Mouse (Mus musculus) brain, embryonic 14.5 days (tissue): ENCODE results near the gene Adgrl3.

Experiments
- CTCF ChIP-seq: fragments of 200-500 bp; IDR thresholded peaks from 2 replicates; pipeline ENCODE4 v1.5.1; 2012; ENCODE audit warnings: inconsistent platforms, mild to moderate bottlenecking, moderate library complexity, borderline replicate concordance; ENCODE audit not compliant: insufficient read depth, insufficient read length; ENCODE audit errors: extremely low read depth
- POLR2A ChIP-seq: fragments of 200-500 bp; IDR thresholded peaks from 2 replicates; pipeline ENCODE4 v1.6.1; 2012; ENCODE audit warnings: mild to moderate bottlenecking, inconsistent platforms, borderline replicate concordance; ENCODE audit not compliant: poor library complexity, insufficient read depth, insufficient read length, severe bottlenecking; ENCODE audit errors: extremely low read depth

DNA sequence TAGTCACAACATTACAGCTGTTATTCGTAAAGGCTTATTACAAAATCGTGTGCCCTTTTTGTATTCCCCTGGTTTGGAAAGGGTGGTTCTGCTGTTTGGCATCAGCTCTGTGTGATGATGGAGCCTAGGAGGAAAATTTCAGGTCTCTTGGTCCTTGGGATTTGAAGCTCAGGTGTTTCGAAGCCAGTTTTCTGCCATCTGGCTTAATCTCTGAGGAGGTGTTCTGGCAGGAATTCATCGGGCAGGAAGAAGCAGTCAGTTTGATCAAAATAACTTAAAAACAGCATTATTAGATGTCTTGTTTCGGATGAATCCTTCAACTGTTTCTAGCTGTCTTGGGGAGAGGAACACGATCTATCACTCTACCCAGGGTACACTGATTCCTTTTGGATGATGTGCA, 140.5 kb downstream of the Adgrl3 start:
- TF ChIP-seq CTCF (no peak), POLR2A (no peak)
